Mouse (Mus musculus) ES-E14 (cell line): ENCODE measurements at regions not wholly inside any gene's neighbourhood (a gene's known extent, or its start where the extent isn't known, plus 50 kb on each side); places are given as distances from the start of the nearest gene placed in this dataset.

Experiments
- CHD2 ChIP-seq: IDR thresholded peaks from 2 replicates; pipeline ENCODE4 v1.6.1; 2014; ENCODE audit warnings: mild to moderate bottlenecking, low read depth, low read length, inconsistent platforms
- HCFC1 ChIP-seq: IDR thresholded peaks from 2 replicates; pipeline ENCODE4 v1.6.1; 2012; ENCODE audit warnings: low read length, inconsistent platforms, borderline replicate concordance; ENCODE audit not compliant: insufficient read depth
- MAFK ChIP-seq: IDR thresholded peaks from 2 replicates; pipeline ENCODE4 v1.6.1; 2014; ENCODE audit warnings: mild to moderate bottlenecking, low read depth, low read length, inconsistent platforms; ENCODE audit not compliant: insufficient read depth
- ZC3H11A ChIP-seq: IDR thresholded peaks from 2 replicates; pipeline ENCODE4 v1.6.1; 2012; ENCODE audit warnings: low read depth, mild to moderate bottlenecking, inconsistent platforms, low read length, borderline replicate concordance
- ZNF384 ChIP-seq: IDR thresholded peaks from 2 replicates; pipeline ENCODE4 v1.6.1; 2012; ENCODE audit warnings: low read depth, low read length, inconsistent platforms

- TF ChIP-seq ZNF384 (no peak), HCFC1 (no peak), MAFK (no peak), ZC3H11A (no peak), CHD2 (no peak)
These were observed 81.8 kb downstream of the Dact1 start for GRCm38 (mm10) chr12:71391481-71391880.
